Mouse (Mus musculus): Measurements from ENCODE around the gene Zbtb12. TPM values are rescaled to one million over a fixed set of nuclear protein-coding genes. Genes with fewer than 3 reads are reported as not detected.

Zbtb12 gene
- total and polyA plus RNA-seq, 3 experiments: 2.4 to 9.3 (median 8.5) TPM

GRCm38 (mm10) chr17:34928841-34929240 is 49.6 kb downstream of the Zbtb12 start:
- Histone ChIP-seq H3K27me3 (replicated peaks) (no peaks in the 10 kb centered on the region), H3K4me3 (replicated peaks in 1 of 3; ENCODE audit: low read depth in 2 of 3, low read length in 2 of 3, poor library complexity in 1 of 3) (no peak overlapping the region), H3K9me3 (replicated peaks; ENCODE audit: low read length) (no peaks in the 10 kb centered on the region), H3K4me1 (ENCODE audit: control insufficient read depth in 1 of 2, insufficient read depth in 2 of 2) (peaks cover 12 to 31% of the 10 kb centered on the region in 2 experiments), H3K79me2 (replicated peaks; ENCODE audit: control insufficient read depth, extremely low read depth, insufficient read depth, poor library complexity, severe bottlenecking) (no peaks in the 10 kb centered on the region), H3K36me3 (replicated peaks in 1 of 2; ENCODE audit: control insufficient read depth in 1 of 2, insufficient read depth in 1 of 2, low read length in 1 of 2) (peaks cover 2 to 17% of the 10 kb centered on the region in 2 experiments), H3K4me2 (ENCODE audit: insufficient read depth, low read depth, poor library complexity, severe bottlenecking) (no peak overlapping the region), H3K27ac (ENCODE audit: insufficient read depth, low read depth) (no peak overlapping the region), H3K9ac (ENCODE audit: insufficient read depth, low read depth) (no peak overlapping the region)
- dilution Hi-C loops (cut with MboI; ENCODE audit: extremely low pct_ligation_motif_present, extremely low pct_unique_long_range_greater_than_20kb, low sequenced_read_pairs) (no loop called here), in situ Hi-C loops (cut with MboI; ENCODE audit: low pct_ligation_motif_present, low pct_unique_long_range_greater_than_20kb, low sequenced_read_pairs) (no loop called here)
- TF ChIP-seq CHD1 (IDR thresholded peaks at IDR 0.05; ENCODE audit: low read depth, low read length) (no peak), MEF2A (IDR thresholded peaks at IDR 0.05; ENCODE audit: borderline replicate concordance, low read depth, low read length) (no peak), MAZ (IDR thresholded peaks at IDR 0.05; ENCODE audit: low read depth, low read length) (no peak), NELFE (IDR thresholded peaks at IDR 0.05; ENCODE audit: low read depth, low read length) (no peak), TCF12 (IDR thresholded peaks at IDR 0.05; ENCODE audit: low read depth, low read length) (no peak)
- no peak for DNase-seq (ENCODE audit: extremely low read depth)

- Histone ChIP-seq H3K9ac (ENCODE audit: insufficient read depth, low read depth) (peak within 1 kb of the TSS; percentile 28), H3K4me2 (ENCODE audit: insufficient read depth, low read depth, poor library complexity, severe bottlenecking) (peak within 1 kb of the TSS; percentile 87), H3K27me3 (replicated peaks) (no peaks in the 10 kb centered on the region), H3K36me3 (replicated peaks in 1 of 2; ENCODE audit: control insufficient read depth in 1 of 2, insufficient read depth in 1 of 2, low read length in 1 of 2) (peaks cover 16 to 40% of the 10 kb centered on the region in 2 experiments), H3K79me2 (replicated peaks; ENCODE audit: control insufficient read depth, extremely low read depth, insufficient read depth, poor library complexity, severe bottlenecking) (no peaks in the 10 kb centered on the region), H3K27ac (ENCODE audit: insufficient read depth, low read depth) (peak within 1 kb of the TSS; percentile 6; the same call in 1 of the 2 replicates), H3K9me3 (replicated peaks; ENCODE audit: low read length) (no peaks in the 10 kb centered on the region), H3K4me1 (ENCODE audit: control insufficient read depth in 1 of 2, insufficient read depth in 2 of 2) (peaks cover 11 to 39% of the 10 kb centered on the region in 2 experiments), H3K4me3 (replicated peaks in 1 of 3; ENCODE audit: low read depth in 2 of 3, low read length in 2 of 3, poor library complexity in 1 of 3) (peak within 1 kb of the TSS; percentile 77 to 82 (median 79))
- in situ Hi-C loops (cut with MboI; ENCODE audit: low pct_ligation_motif_present, low pct_unique_long_range_greater_than_20kb, low sequenced_read_pairs) (no loop called here), dilution Hi-C loops (cut with MboI; ENCODE audit: extremely low pct_ligation_motif_present, extremely low pct_unique_long_range_greater_than_20kb, low sequenced_read_pairs) (no loop called here)
- DNase-seq (ENCODE audit: extremely low read depth): peak; percentile 100
- TF ChIP-seq ETS1 (conservative IDR thresholded peaks at IDR 0.05; ENCODE audit: low read depth, low read length) (0 out of 2 replicates have a peak, but pooled peaks have one; percentile 40), MAZ (IDR thresholded peaks at IDR 0.05; ENCODE audit: low read depth, low read length) (peak; percentile 86), JUND (conservative IDR thresholded peaks at IDR 0.05; ENCODE audit: low read depth, low read length) (no peak), JUN (IDR thresholded peaks at IDR 0.05; ENCODE audit: insufficient read depth, low read depth, low read length) (no peak), TCF12 (IDR thresholded peaks at IDR 0.05; ENCODE audit: low read depth, low read length) (peak; percentile 60; the same call in 1 of the 2 replicates), UBTF (IDR thresholded peaks at IDR 0.05; ENCODE audit: low read depth, low read length) (no peak), USF2 (conservative IDR thresholded peaks at IDR 0.05; ENCODE audit: low read depth, low read length) (peak; percentile 70), ZC3H11A (IDR thresholded peaks at IDR 0.05; ENCODE audit: low read depth, low read length) (no peak), ZMIZ1 (IDR thresholded peaks at IDR 0.05; ENCODE audit: low read depth, low read length) (peak; percentile 58), KAT2A (IDR thresholded peaks at IDR 0.05; ENCODE audit: insufficient replicate concordance, low read length) (no peak), MXI1 (IDR thresholded peaks at IDR 0.05; ENCODE audit: low read depth, low read length) (peak; percentile 29), BHLHE40 (IDR thresholded peaks at IDR 0.05; ENCODE audit: low read depth, low read length) (peak; percentile 94), ZKSCAN1 (IDR thresholded peaks at IDR 0.05; ENCODE audit: borderline replicate concordance, low read depth, low read length) (no peak), SMC3 (IDR thresholded peaks at IDR 0.05; ENCODE audit: low read depth, low read length) (peak; percentile 59), CHD2 (IDR thresholded peaks at IDR 0.05; ENCODE audit: low read length) (no peak), GABPA (IDR thresholded peaks at IDR 0.05; ENCODE audit: insufficient replicate concordance, low read depth, low read length) (no peak), NRF1 (IDR thresholded peaks at IDR 0.05; ENCODE audit: low read depth, low read length) (peak; percentile 40; the same call in 1 of the 2 replicates), POLR2A (IDR thresholded peaks at IDR 0.05; ENCODE audit: low read depth, low read length) (peak; percentile 78), PAX5 (IDR thresholded peaks at IDR 0.05; ENCODE audit: low read length) (no peak), TBP (conservative IDR thresholded peaks at IDR 0.05; ENCODE audit: low read depth, low read length) (peak; percentile 85), SIN3A (IDR thresholded peaks at IDR 0.05; ENCODE audit: low read length) (peak; percentile 92), IRF4 (IDR thresholded peaks at IDR 0.05; ENCODE audit: low read depth, low read length) (no peak; the same call in 1 of the 2 replicates), EP300 (IDR thresholded peaks at IDR 0.05; ENCODE audit: low read length) (no peak), CHD1 (IDR thresholded peaks at IDR 0.05; ENCODE audit: low read depth, low read length) (no peak), NELFE (IDR thresholded peaks at IDR 0.05; ENCODE audit: low read depth, low read length) (peak; percentile 70; the same call in 1 of the 2 replicates), MAX (IDR thresholded peaks at IDR 0.05; ENCODE audit: low read length) (peak; percentile 61), E2F4 (IDR thresholded peaks at IDR 0.05; ENCODE audit: insufficient replicate concordance, low read depth, low read length) (peak; percentile 33; the same call in 1 of the 2 replicates), ELF1 (IDR thresholded peaks at IDR 0.05; ENCODE audit: low read depth, low read length) (peak; percentile 63), CTCF (conservative IDR thresholded peaks at IDR 0.05 in 1 of 2, IDR thresholded peaks at IDR 0.05 in 1 of 2; ENCODE audit: low read depth in 2 of 2, low read length in 2 of 2) (peak in 1 of 2 experiments; percentile 77; a peak in 3 of 4 replicates), ZNF384 (IDR thresholded peaks at IDR 0.05; ENCODE audit: low read depth, low read length) (no peak)
These were observed 51.9 kb downstream of the Zbtb12 start, which contains the start of gene Neu1 for GRCm38 (mm10) chr17:34931061-34931734. Gene Neu1 (plus strand): TSS chr17:34931253.

All from CH12.LX (cell line).